Mouse (Mus musculus): ENCODE results near the gene Tbc1d16.

The Tbc1d16 gene

DNA sequence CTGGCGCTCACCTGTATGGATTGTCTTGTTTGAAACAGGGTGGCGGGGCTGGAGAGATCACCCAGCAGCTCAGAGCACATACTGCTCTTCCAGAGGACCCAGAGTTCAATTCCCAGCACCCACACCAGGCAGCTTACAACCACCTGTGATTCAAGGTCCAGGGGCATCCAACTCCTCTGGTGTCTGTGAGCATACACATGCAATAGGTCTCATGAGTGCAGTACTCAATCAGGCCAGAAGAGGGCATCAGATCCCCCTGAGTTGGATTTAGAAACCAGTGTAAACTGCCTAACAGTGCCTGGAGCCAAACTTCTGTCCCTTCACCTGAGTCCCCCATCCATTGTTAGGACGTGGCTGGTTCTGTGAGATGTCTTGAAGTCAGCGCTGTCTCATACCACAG is 7.3 kb upstream of the Tbc1d16 start:
- no peak for DNase-seq

DNA sequence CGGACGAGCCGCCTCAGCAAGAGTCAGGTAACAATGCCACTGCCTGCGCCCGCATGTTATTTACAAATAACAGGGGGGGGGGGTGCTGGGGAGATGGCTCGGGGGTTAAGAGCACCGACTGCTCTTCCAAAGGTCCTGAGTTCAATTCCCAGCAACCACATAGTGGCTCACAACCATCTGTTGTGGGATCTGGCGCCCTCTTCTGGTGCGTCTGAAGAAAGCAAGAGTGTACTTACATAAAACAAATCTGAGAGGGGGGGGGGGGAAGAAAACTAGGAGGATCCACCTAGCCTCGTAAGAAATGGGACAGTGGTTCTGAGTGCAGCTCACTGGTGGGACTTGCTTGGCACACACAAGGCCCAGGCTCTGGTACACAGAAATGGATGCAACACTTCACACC is 6.5 kb upstream of the Tbc1d16 start:
- no peak for DNase-seq

DNA sequence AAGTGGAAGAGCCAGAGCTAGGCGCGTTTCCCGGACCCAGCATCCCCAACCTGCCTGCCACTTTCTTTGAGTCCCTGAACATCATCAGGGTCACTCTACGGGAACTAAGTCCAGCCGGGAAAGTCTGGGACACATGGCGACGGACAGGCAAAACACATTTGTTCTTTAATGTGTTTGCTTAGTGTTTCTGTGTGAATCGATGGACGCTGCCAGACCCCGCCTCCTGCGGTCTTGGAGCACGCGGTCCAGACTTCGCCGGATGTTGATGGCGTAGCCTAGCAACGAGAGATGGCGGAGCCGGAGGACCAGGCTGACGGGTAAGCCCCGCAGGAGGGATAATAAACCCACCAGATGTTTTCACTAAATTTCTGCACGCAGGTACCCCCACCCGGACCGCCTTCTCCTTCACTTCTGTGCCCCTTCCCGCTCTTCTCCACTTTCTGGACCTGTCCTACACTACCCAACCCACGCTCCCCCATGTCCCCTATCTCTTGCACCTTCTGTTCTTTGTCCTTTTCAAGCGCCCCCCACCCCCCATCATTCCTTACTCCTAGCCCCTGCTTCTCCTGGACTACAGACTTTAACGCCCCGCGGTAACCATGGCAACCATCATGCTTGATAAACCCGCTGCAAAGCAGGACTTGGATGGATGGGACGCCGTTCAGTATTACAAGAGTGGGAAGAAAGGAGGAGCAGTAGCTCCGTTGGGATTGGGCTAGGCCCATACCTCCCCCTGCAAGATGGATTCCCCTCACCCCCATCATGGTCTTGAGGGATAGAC is 737 bp upstream of the Tbc1d16 start:
- DNase-seq, result peak; percentile 59

DNA sequence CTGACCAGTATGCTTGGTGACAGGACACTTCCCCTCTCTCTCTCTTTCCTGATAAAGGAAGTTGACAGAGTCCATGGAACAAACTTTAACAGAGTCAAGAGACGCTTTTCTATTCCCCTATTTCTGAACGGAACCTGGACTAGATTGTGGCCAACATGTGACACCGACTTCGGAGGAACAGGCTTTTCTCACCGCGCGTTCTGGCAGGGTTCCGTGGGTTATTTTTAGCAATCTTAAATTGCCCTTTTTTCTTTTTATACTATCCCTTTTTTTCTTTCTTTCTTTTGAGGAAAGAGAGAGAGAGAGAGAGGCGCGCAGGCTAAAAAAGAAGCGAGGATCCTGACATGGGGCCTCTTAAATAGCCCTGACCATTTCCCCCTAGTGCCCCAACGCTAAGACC is 708 bp downstream of the Tbc1d16 start:
- no peak for DNase-seq

DNA sequence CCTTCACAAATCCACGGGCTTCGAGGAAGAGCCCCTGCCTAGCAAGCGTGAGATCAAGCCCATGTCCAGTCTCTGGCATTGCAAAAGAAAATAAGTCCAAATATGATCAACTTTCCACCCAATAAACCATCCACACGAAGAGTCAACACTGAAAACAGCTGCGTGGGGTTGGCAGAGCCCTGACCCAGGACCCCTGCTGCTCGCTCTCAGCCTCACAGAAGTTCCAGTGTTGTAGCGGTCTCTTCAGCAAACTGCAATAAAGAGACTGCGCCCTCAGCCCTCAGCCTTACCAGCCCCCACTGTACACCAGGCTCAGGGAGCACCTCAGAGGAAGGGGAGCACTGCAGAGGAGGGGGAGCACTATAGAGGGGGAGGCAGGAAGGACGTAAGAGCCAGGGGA is 2.7 kb downstream of the Tbc1d16 start:
- no peak for DNase-seq

DNA sequence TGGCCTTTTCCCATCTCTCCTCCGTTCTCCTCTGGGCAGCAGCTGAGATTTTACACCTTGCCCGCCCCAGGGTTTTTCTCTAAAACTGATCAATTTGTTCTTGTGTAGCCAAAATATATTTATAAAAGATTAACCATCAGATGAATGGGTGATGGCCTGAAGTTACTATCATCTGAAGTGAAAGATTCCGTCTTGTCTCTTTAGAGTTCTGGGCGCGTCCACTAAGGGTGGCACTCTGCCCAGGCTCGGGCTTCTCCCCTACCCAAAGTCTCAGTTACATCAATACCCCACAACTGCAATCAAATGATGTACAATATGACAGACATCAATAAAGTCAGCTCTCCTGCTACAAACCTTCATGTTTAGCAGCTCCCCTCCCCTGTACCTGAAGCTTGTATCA is 3.4 kb downstream of the Tbc1d16 start:
- DNase-seq, result no peak

DNA sequence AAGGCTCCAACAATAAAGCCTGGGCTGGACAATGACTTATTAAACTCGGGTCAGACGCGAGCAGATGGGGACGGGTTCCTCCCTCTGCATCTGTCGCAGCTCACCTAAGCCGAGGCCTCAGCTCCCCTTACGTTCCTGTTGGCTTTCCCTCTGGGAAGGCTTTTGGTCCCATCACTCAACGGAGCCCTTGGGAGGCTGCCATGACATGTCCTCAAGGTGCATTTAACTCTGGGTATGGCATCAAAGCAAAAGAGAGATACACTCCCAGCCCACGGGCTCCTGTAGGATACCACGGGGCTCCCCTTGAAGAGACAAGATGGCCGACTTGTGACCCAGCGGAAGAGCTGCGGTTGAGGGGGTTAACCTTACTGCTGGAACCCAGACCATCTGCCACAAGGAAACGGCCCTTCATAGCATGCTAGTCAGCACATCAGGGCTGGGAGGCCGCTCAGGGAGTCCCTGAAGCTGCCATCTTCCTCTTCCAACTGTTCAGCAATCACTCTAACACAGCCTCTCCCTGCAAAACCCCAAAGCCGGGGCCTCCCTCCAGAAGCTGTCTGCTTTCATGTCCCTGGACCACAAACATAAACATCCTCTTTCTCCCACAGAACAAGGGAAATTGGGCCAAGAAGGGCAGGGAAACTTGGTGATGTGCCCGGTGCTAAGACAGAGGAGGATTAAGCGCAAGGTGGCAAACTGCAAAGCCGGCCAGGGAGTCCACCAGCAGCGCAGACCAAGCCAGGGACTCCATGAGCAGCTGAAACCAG is 5.0 kb downstream of the Tbc1d16 start:
- no peak for DNase-seq

DNA sequence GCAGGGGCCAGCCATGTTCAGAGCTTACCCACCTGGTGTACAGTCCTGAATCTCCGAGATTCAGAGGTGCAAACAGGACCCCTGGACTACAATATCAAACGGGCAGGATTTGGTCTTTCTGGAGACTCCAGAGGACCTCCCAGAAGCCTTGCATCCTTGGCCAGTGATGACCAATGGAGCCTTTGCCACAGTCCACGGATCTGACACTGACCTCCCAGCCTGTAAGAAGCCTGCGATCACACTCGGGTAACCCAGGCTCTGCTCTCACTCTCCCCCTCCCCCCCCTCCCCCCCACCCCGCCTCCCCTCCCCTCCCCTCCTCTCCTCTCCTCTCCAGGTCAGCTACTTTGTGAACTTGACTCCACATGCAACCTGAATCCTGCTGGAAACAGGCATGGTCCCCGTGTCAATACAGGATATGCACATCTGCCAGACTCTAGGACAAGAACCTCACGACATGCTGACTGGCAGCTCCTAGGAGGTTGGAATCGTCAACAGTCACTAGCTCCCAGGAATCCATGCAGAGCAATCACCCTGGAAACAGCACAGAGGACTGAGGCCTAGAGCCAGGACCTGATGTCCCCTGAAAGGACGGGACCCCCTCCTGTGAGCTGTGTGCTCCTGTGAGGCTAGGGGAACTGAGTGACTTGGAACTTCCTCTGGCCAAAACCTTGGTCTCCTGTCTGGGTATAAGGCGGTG is 6.3 kb downstream of the Tbc1d16 start:
- DNase-seq, result no peak

DNA sequence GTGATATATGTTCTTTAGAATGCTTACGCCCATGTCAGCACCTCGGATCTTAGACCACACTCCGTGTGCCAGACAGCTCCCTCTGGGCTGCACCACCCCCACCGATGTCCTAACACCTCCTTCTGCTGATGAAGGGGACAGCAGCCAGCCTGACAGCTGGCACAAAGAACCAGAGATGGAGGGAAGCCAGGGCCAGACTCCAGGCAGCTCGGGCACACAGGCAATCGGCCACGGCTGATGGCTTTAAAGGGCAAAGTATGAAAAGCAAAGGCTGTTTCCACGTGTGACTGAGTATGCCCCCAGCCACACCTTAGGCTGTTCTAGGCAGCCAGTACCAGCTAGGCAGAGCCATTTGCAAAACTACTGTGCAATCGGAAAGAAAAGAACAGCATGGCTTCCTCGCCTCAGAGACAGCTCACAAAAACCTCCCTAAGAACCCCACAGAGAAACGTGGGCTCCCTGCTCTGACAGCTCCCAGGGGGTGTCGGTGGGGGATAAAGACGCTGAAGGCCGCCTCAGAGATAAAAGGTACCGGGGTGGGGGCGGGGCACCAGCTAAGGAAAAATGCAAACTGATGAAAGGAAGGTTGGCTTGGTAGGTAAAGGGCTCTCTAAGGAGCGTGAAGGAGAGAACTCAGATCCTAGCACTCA is 8.4 kb downstream of the Tbc1d16 start:
- DNase-seq, result peak; percentile 75

DNA sequence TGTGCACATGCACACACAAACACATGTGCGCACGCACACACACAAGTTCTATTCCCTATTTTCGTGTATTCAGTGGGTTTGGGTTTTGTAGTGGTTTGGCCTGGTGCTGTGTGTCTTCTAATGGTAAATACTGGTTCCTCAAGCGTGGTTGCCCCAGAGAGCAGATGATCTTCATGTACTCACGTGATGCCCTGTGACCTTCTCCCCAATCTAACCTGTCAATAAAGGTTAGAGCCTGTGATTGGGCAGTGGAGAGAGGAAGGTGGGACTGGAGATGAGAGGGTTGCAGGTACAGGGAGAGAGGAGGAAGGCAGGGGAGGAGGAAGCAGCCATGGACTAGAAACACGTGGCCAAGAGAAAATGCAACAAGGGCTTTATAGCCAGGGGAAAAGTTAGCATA is 10.4 kb downstream of the Tbc1d16 start:
- no peak for DNase-seq

DNA sequence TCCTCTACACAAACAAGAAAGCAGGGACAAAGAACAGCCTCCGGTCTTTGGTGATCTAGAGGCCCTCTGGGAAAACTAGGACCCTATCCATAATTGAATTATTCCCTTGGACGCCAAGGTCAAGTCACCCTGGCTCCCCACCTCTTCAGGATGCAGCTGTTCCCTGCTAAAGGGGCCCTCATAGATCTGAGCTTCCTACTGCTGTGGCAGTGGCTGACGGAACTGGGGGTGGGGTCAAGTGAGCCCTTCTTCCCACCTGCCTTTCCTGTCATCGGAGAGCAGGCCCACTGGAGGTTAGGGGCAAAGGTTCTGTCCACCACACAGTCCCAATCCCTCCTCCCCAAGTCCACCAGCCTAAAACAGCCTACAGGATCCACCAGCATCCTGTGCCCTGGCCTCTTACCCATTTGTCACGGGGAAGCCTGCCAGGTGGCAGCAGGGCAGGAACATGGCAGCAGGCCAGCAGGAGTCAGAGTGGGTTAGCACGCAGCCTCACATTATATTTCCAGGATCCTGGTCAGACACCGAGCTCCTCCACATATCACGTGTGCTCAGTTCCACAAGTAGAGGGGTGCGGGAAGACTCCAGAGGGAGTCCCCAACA is 12.3 kb downstream of the Tbc1d16 start:
- DNase-seq, result no peak

DNA sequence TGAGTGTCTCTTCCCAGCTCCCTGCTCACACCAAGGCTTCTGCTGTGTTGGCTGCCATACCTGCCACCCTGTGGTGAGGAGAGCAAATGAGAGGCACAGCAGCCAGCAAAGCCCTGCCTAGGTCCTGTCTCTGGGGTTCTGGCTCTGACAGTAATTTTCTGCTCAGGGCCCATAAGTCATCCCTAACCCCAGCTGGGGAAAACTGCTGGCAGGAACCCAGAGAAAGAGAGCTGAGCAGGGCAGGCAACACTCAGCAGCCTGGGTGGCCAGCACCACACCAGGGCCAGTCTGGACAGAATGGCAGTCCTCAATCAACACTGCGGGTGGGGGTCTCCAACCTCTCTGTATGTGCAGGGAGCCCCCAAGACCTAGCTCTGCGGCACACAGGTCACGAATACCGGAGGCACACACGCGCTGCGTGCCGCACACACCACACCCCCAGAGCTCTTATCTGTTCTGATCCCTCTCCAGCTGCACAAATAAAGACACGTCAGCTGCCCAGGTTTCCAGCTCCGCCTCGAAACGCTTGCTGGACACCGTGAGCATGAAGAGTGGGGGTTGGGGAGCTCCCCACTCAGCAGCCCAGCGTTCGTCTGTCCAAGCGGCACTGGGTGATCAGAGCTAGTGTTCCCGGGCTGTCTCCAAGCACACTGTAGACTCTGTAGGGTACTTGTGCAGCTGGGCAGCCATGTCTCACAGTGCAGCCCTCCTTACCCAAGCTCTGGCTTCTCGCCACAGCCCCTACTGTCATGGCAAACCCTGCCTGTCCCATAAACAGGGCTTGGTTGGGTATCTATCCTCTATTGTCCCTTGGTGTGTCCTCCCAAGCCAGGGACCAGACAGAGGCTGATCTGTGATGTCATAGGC is 13.0 kb downstream of the Tbc1d16 start:
- DNase-seq, result peak; percentile 34

DNA sequence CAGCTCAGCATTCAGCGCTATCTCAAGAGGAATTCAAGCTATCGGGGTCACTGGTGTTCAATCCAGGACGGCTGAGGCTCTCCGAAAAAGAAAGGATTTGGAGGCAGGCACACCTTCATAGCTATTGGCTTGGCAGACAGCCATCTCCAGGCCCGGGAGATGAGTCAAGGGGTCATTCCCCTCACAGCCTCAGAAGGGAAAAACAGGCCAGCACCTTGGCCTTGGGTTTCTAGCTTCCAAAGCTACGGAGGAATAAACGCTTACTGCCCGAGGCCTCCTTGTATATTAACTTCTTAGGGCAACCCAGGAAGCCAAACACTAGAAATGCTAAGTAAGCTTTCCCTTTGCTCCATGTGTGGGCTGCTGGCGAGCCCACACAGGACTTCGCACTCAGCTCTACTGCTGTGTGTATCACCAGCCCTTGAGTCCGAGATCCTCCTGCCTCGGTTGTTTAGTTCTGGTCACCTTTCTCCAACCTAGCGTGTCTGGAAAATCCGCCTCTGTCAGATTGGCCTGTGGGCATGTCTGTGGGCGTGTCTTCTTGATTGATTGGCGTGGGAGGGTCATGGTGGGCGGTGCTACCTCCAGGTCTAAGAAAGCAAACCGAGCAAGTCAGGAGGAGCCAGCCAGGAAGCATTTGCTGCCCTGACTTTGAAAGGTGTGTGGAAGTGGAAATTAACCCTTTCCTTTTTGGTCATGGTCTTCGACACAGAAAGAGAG is 15.0 kb downstream of the Tbc1d16 start:
- DNase-seq, result no peak

DNA sequence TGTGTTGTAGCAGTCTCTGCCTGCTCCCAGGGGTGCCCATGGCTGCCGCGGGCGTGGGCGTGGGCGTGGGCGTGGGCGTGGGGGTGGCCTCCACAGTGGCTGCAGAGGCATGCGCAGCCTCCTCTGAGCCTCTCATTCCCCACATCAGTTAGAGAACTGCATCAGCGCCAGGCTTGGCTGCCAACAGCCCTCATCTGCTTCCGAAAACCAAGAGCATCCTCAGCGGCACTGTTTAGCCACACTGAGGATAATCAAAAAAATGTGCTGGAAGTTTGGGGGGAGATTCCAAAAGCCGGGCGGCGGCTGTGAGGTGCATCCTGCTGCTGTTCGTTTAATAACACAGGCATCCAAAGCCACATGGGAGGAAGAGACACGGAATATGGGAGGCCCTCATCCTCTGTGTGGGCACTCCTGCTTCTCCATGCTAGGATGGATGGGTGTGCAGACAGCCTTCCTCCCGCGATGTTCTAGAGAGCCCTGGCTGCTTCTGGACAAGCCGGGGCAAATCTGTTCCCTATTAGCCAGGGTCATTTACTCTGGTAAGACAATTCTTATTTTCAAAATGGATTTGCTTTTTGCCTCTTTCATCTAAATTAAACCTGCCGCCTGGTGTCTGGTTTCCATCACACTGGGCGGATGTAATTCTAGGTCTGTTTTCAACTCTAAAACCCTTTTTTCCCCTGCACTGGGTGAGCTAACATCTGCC is 16.5 kb downstream of the Tbc1d16 start:
- peak; percentile 50 for DNase-seq

DNA sequence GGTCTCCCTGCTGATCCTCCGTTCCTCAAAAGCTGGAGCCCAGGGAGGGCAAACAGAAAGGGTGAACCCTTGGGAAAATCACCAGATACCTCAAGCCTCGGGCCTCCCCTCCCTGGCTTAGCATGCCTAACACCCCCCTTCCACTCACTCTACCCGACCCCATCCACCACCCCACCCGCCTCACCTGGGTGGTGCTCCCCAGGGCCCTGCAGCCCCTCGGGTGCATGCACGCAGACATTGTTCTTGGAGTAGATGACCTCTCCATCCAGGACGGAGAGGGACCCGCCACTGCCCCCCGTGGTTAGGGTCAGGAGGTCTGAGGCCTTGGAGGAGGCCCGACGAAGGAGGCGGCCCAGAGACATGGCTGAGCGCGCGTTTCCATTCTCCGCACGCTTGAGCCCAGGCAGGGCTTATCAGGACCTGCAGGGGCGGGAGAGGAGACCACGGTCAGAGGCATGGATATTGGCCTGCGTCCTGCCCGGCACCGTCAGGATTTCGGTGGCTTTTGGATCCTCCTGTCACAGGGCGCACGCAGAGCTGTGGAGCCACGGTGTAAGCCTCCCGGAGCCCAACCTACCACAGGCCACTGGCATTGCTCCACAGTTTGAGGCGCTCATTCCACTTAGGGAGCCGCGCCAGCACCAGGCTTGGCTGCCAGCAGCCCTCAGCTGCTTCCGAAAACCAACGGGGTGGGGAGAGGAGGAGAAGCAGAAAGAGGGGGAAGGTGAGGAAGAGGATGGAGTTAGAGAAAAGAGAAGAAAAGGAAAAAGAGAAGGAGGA is 17.8 kb downstream of the Tbc1d16 start:
- DNase-seq, result peak; percentile 83

DNA sequence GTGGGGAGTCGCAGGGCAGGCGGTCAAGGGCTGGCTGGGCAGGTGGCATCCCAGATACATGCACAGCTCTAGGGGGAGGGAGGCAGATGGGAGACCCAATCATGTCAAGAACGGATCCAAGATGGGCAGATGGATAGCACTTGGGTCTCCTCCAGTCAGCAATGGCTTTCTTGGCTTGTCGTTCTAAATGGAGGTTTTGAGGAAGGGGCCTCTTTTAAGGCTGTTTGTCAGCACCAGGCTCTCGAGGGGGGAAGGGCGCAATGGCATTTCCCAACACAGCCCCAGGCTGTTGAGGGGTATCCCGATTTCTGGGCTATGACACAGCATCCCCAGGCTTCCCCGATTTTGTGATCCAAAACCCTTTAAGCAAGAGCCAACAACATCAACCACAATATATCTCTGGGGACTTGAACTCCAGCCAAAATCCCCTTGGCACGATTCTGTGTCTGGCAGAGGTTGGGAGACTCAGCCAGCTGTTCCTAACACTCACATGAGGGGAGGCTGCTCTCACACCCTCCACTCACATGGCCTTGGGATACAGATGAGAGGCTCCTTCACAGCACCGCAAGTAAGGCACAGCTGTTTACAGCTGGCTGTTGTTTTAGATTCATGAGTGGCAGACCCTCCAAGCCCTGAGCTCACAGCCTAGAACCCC is 18.8 kb downstream of the Tbc1d16 start:
- DNase-seq, result peak; percentile 27

DNA sequence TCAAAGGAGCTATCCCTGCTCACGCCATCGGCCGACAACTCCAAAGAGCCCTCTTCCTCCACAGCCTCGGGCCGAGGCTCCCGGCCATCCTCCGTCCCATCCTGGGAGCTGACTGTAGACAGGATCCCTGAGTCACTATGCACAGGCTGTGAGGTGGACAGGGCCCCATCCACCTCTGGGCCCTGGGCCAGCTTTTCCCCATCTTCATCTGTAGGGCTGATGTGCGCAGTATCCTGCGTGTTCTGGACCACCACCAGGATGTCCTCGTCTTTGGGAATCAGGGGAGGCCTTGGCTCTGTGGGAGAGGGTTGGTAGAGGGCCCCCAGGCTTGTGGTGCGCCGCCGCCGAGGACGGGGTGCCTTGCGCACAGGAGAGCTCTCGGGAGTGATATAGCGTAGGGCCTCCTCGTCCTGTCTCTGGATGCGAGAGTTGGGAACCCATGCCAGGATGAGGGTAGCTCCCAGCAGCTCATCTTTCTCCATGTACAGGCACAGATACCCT is 19.4 kb downstream of the Tbc1d16 start:
- no peak for DNase-seq

DNA sequence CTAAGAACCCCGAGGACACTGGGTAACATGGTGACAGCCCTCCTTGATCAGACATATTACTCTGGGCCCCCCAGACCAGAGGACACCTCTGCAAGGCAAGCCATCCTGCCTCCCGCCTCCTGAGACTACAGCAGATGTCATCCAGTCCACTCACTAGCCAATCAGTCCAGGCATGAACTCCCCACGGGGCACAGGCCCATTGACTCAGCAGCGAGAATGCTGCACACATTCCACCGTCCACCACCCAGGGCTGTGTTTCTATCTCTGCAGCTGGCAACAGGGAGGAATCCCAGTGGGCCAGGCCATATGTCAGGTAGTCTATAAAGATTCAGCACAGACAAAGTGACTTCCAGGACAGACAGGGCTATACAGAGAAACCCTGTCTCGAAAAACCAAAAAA is 20.3 kb downstream of the Tbc1d16 start:
- DNase-seq, result no peak

DNA sequence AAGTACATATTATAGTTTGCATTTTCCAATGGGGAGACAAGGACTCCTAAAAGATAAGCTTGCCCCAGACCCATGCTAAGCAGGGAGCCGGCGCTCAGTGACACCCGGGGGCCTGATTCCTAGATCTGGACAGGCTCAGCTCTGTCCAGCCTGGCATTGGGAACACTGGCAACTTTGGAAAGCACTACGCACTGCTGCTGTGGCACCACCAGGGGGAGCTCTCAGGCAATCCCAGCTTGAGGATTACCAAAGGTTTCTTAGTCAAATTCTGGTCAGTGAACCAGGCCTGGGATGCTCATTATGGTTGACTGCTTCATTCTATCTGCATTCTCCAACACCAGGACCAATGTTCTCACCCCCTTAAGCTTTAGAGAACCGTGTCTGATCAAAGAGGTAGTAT is 21.7 kb downstream of the Tbc1d16 start:
- peak; percentile 46 for DNase-seq
